Mouse (Mus musculus) testis, adult 2 months (tissue): ENCODE measurements at regions not wholly inside any gene's neighbourhood (a gene's known extent, or its start where the extent isn't known, plus 50 kb on each side); places are given as distances from the start of the nearest gene placed in this dataset.

Source experiments
- CTCF ChIP-seq: fragments of 200-500 bp; IDR thresholded peaks from 2 replicates; pipeline ENCODE4 v1.5.1; 2012; ENCODE audit warnings: low read depth, mild to moderate bottlenecking, inconsistent platforms, low read length, moderate library complexity; ENCODE audit not compliant: control insufficient read depth, insufficient read depth, insufficient replicate concordance
- POLR2A ChIP-seq: fragments of 200-500 bp; IDR thresholded peaks from 2 replicates; pipeline ENCODE4 v1.6.1; 2012; ENCODE audit warnings: low read depth, mild to moderate bottlenecking, inconsistent platforms, low read length, moderate library complexity; ENCODE audit not compliant: control insufficient read depth

DNA sequence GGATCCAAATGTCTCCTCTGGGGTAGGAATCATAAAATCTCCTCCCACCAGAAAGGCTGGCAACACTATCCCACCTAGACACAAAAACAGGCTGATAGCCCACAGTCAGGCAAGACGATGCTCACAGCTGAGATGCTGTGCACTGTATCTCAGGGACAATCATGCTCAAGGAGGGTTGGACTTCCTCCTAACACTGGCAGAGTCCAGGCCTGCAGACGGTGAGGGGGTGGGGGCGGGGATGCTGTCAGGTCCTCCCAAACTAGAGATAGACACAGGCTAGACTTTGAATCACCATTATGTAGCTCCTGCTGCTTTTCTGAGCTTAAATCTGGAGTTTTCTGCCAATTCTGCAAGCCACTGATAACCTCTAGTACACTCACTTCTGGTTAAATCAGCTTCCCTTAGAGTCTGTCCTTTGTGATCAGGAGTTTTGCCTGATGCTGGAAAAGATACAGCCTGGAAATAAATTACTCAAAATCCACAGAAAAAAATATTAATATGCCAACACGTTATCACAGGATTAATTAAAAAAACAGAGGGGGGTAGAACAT lies 445.1 kb upstream of the Smim15 start:
- TF ChIP-seq CTCF (no peak), POLR2A (no peak)
